ENCODE assay signal across 8 mouse cellular contexts in the genomic region with DNA sequence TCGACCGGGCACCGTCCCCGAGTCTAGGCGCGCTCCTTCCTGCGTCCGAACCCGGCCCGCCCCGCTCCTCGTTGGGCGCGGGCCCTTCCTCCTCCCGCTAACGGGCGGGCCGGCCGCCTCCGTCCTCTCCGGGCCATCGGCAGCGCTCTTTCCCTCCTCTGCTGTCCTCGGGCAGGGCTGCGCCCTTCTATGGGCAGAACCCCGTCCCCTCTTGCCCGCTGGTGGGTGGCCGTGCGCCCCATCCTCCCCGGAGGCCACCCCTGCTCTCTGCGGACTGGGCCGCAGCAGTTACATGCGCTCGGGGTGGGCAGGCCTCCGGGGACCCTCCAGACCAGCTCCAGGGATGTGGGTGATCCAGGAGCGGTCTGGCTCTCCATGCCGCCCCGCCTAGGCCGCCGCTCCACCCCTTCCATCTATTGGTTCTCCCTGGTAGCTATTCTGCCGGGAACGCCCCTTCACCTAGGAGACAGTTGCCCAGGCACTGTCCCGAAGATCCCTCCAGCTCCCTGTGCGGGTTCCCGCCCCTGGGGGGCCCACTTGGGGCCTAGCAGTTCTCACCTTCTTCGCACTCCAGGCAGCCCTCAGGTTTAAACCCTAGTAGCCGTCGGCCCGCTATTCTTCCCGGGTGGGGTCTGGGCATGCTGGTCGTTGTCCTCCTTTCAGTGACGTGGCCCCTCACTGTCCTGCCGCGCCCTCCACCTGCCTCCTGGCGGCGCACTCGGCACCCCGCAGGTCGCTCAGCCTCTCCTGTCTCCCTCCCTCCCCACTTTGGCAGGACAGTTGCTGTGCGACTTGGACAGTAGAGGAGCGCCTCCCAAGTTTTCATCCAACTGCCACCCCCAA. TPM values are rescaled to one million over a fixed set of nuclear protein-coding genes. Genes with fewer than 3 reads are reported as not detected.
DNase-seq lines count a peak whose midpoint lies in the region; ATAC-seq and TF ChIP-seq lines count a peak whose summit lies in the region.

No protein-coding gene starts in this region.

- peaks cover 40% of the 10 kb centered on the region for H3K4me1 ChIP-seq in E14TG2a.4 (replicated peaks; ENCODE audit: low read depth, low read length)
- peaks cover 9% of the 10 kb centered on the region; the same call in 1 of the 2 replicates for H3K4me1 ChIP-seq in forebrain, embryonic 11.5 days (replicated peaks; ENCODE audit: control insufficient read depth, insufficient read depth, low read length)
- peaks cover 11% of the 10 kb centered on the region for H3K4me1 ChIP-seq in heart, embryonic 16.5 days (ENCODE audit: control insufficient read depth, insufficient read depth, low read length)
- peaks cover 14 to 16% of the 10 kb centered on the region in 2 experiments for H3K4me1 ChIP-seq in liver, embryonic 14.5 days (replicated peaks; ENCODE audit: control insufficient read depth in 2 of 2, insufficient read depth in 2 of 2, low read length in 1 of 2)
- peaks cover 16% of the 10 kb centered on the region for H3K4me1 ChIP-seq in stomach, embryonic 16.5 days (ENCODE audit: control insufficient read depth, insufficient read depth, low read length)

- peak overlapping the region; percentile 80 for H3K4me2 ChIP-seq in forebrain, embryonic 11.5 days (ENCODE audit: low read depth, low read length, severe bottlenecking)
- peak overlapping the region; percentile 99 for H3K4me2 ChIP-seq in heart, embryonic 16.5 days (ENCODE audit: low read depth, low read length)
- H3K4me2 ChIP-seq in liver, embryonic 14.5 days (ENCODE audit: low read depth): peak overlapping the region; percentile 99
- H3K4me2 ChIP-seq in stomach, embryonic 16.5 days (ENCODE audit: low read depth, low read length): peak overlapping the region; percentile 98

- under 1% methylated on average over 60 of the region's 61 CpGs for WGBS in forebrain, embryonic 11.5 days
- under 1% methylated on average over 54 of the region's 61 CpGs for WGBS in heart, embryonic 16.5 days
- WGBS in liver, embryonic 14.5 days (ENCODE audit: insufficient replicate concordance): under 1% methylated on average over 59 of the region's 61 CpGs
- under 1% methylated on average over 60 of the region's 61 CpGs for WGBS in stomach, embryonic 16.5 days

- DNase-seq in c-Kit-positive CD71-positive TER-119-negative erythroid progenitor cells, embryonic 14.5 days (ENCODE audit: low read depth): peak; percentile 91
- peak; percentile 94 for DNase-seq in forebrain, embryonic 11.5 days (ENCODE audit: low spot score)
- peak; percentile 91 to 92 for DNase-seq in kidney, postnatal 36 days
- peak; percentile 90 to 92 (median 91) for DNase-seq in liver, embryonic 14.5 days (ENCODE audit: low read depth in 3 of 3, low spot score in 3 of 3)
- peak; percentile 91 for DNase-seq in neural tube, embryonic 10.5 days (ENCODE audit: extremely low spot score, low spot score)

- H3K27ac ChIP-seq in forebrain, embryonic 11.5 days (ENCODE audit: low read depth, low read length): peak overlapping the region; percentile 85
- peak overlapping the region; percentile 89 for H3K27ac ChIP-seq in heart, embryonic 16.5 days (ENCODE audit: low read length)
- peak overlapping the region; percentile 91 for H3K27ac ChIP-seq in liver, embryonic 14.5 days
- peak overlapping the region; percentile 92 for H3K27ac ChIP-seq in stomach, embryonic 16.5 days (ENCODE audit: low read length)

- ATAC-seq in forebrain, embryonic 11.5 days (replicated peaks; ENCODE audit: low FRiP score): peak; percentile 91
- ATAC-seq in heart, embryonic 16.5 days (replicated peaks; ENCODE audit: extremely low read depth, insufficient read depth, low FRiP score): peak; percentile 89
- peak; percentile 92 for ATAC-seq in liver, embryonic 14.5 days (ENCODE audit: insufficient read depth)
- peak; percentile 91 for ATAC-seq in stomach, embryonic 16.5 days (ENCODE audit: insufficient read depth, low FRiP score)

- TF ChIP-seq CTCF in E14TG2a.4 (conservative IDR thresholded peaks at IDR 0.05; ENCODE audit: low read length): no peak
- TF ChIP-seq CTCF in liver, embryonic 14.5 days (IDR thresholded peaks at IDR 0.05; ENCODE audit: low read depth): peak; percentile 88

- peaks cover 43% of the 10 kb centered on the region for H3K36me3 ChIP-seq in E14TG2a.4 (ENCODE audit: insufficient read depth, low read length)
- H3K36me3 ChIP-seq in forebrain, embryonic 11.5 days (ENCODE audit: control insufficient read depth, insufficient read depth, low read length): peaks cover 11% of the 10 kb centered on the region; the same call in 1 of the 2 replicates
- peaks cover 25% of the 10 kb centered on the region for H3K36me3 ChIP-seq in heart, embryonic 16.5 days (ENCODE audit: control insufficient read depth, insufficient read depth)
- H3K36me3 ChIP-seq in liver, embryonic 14.5 days (replicated peaks; ENCODE audit: control insufficient read depth, insufficient read depth, low read depth): peaks cover 34% of the 10 kb centered on the region
- peaks cover 21% of the 10 kb centered on the region for H3K36me3 ChIP-seq in stomach, embryonic 16.5 days (ENCODE audit: control insufficient read depth, insufficient read depth, low read length)

- H3K9ac ChIP-seq in forebrain, embryonic 11.5 days (ENCODE audit: low read length): peak overlapping the region; percentile 96
- H3K9ac ChIP-seq in heart, embryonic 16.5 days (ENCODE audit: low read length): peak overlapping the region; percentile 95
- peak overlapping the region; percentile 98 for H3K9ac ChIP-seq in liver, embryonic 14.5 days (replicated peaks)
- peak overlapping the region; percentile 93 for H3K9ac ChIP-seq in stomach, embryonic 16.5 days (ENCODE audit: low read length)

- 0 out of 2 replicates have a peak, but pooled peaks cover 11% of the 10 kb centered on the region for H3K27me3 ChIP-seq in E14TG2a.4 (ENCODE audit: insufficient read depth, low read length)
- H3K27me3 ChIP-seq in forebrain, embryonic 11.5 days (ENCODE audit: control insufficient read depth, insufficient read depth, low read length): no peaks in the 10 kb centered on the region
- no peaks in the 10 kb centered on the region for H3K27me3 ChIP-seq in heart, embryonic 16.5 days (ENCODE audit: control insufficient read depth, insufficient read depth, low read length)
- H3K27me3 ChIP-seq in liver, embryonic 14.5 days (ENCODE audit: control insufficient read depth, insufficient read depth, low read length): peaks cover 5% of the 10 kb centered on the region
- H3K27me3 ChIP-seq in stomach, embryonic 16.5 days (ENCODE audit: control insufficient read depth, insufficient read depth, low read length): no peaks in the 10 kb centered on the region

- TF ChIP-seq EP300 in liver, embryonic 14.5 days (IDR thresholded peaks at IDR 0.05; ENCODE audit: low read depth): no peak

- no peaks in the 10 kb centered on the region for H3K9me3 ChIP-seq in E14TG2a.4 (ENCODE audit: low read length)
- no peaks in the 10 kb centered on the region for H3K9me3 ChIP-seq in forebrain, embryonic 11.5 days (ENCODE audit: control insufficient read depth, low read length)
- no peaks in the 10 kb centered on the region for H3K9me3 ChIP-seq in heart, embryonic 16.5 days (replicated peaks; ENCODE audit: control insufficient read depth, low read length)
- no peaks in the 10 kb centered on the region for H3K9me3 ChIP-seq in liver, embryonic 14.5 days (ENCODE audit: control insufficient read depth, low read length)
- H3K9me3 ChIP-seq in stomach, embryonic 16.5 days (replicated peaks; ENCODE audit: control insufficient read depth, low read length): no peaks in the 10 kb centered on the region

- peak overlapping the region; percentile 100 for H3K4me3 ChIP-seq in E14TG2a.4 (replicated peaks; ENCODE audit: low read length)
- H3K4me3 ChIP-seq in forebrain, embryonic 11.5 days (ENCODE audit: low read depth, low read length): peak overlapping the region; percentile 98
- peak overlapping the region; percentile 100 for H3K4me3 ChIP-seq in heart, embryonic 16.5 days (ENCODE audit: low read length)
- H3K4me3 ChIP-seq in liver, embryonic 14.5 days (ENCODE audit: insufficient read depth in 1 of 2, low read depth in 2 of 2, low read length in 2 of 2): peak overlapping the region; percentile 84 to 99
- H3K4me3 ChIP-seq in stomach, embryonic 16.5 days (replicated peaks; ENCODE audit: low read length): peak overlapping the region; percentile 100

RNA-seq across cellular contexts. Expression of gene Odf2, which starts 1.2 kb away (rescaled TPM):
- 118 and 132 TPM in 2 replicates for polyA plus RNA-seq in forebrain, embryonic 11.5 days (2014; fragmentation: Nextera tagmentation; extraction: Ambion mirVana)
- polyA plus RNA-seq in heart, embryonic 16.5 days (2015; fragmentation: Nextera tagmentation; extraction: Ambion mirVana): 41.3 and 48.1 TPM in 2 replicates
- 21.0 and 29.6 TPM in 2 replicates for polyA plus RNA-seq in liver, embryonic 14.5 days (2012; rRNA removed)
- 23.5 and 29.1 TPM in 2 replicates for polyA plus RNA-seq in liver, embryonic 14.5 days (2014; fragmentation: Nextera tagmentation; extraction: Ambion mirVana)
- 50.9 and 56.1 TPM in 2 replicates for polyA plus RNA-seq in stomach, embryonic 16.5 days (2015; fragmentation: Nextera tagmentation; extraction: Ambion mirVana)

RNA-seq across cellular contexts. Expression of gene Cercam, which starts 21.2 kb away (rescaled TPM):
- polyA plus RNA-seq in forebrain, embryonic 11.5 days (2014; fragmentation: Nextera tagmentation; extraction: Ambion mirVana): 13.3 and 14.1 TPM in 2 replicates
- polyA plus RNA-seq in heart, embryonic 16.5 days (2015; fragmentation: Nextera tagmentation; extraction: Ambion mirVana): 16.8 and 21.5 TPM in 2 replicates
- 20.1 and 20.4 TPM in 2 replicates for polyA plus RNA-seq in liver, embryonic 14.5 days (2012; rRNA removed)
- 16.6 and 23.1 TPM in 2 replicates for polyA plus RNA-seq in liver, embryonic 14.5 days (2014; fragmentation: Nextera tagmentation; extraction: Ambion mirVana)
- polyA plus RNA-seq in stomach, embryonic 16.5 days (2015; fragmentation: Nextera tagmentation; extraction: Ambion mirVana): 38.3 and 38.9 TPM in 2 replicates

RNA-seq across cellular contexts. Expression of gene Gle1, which starts 45.0 kb away (rescaled TPM):
- 68.0 and 69.8 TPM in 2 replicates for polyA plus RNA-seq in forebrain, embryonic 11.5 days (2014; fragmentation: Nextera tagmentation; extraction: Ambion mirVana)
- 40.0 and 40.3 TPM in 2 replicates for polyA plus RNA-seq in heart, embryonic 16.5 days (2015; fragmentation: Nextera tagmentation; extraction: Ambion mirVana)
- 11.2 and 13.5 TPM in 2 replicates for polyA plus RNA-seq in liver, embryonic 14.5 days (2012; rRNA removed)
- 17.6 and 20.5 TPM in 2 replicates for polyA plus RNA-seq in liver, embryonic 14.5 days (2014; fragmentation: Nextera tagmentation; extraction: Ambion mirVana)
- 50.0 and 54.3 TPM in 2 replicates for polyA plus RNA-seq in stomach, embryonic 16.5 days (2015; fragmentation: Nextera tagmentation; extraction: Ambion mirVana)

Comparison
In these comparisons a context has a peak if more than half of its experiments do, and no peak if none do; other contexts are left out.
1. Peak in every context shown above with its lines: DNase-seq, ATAC-seq, H3K4me3 ChIP-seq and H3K27ac ChIP-seq.